Mouse (Mus musculus) cerebellum, postnatal 10 days (tissue): ENCODE results near the gene Mtmr12.
A peak's percentile ranks its signal among the peaks of the same experiment; 100 is the strongest.

Experiments
- DNase-seq, 2 experiments: peaks; one replicate each; pipeline ENCODE4 v3.0.0; 2021; ENCODE audit warnings: mixed read lengths in 2 of 2

Mtmr12 gene

GRCm38 (mm10) chr15:12236961-12237360, 32.1 kb downstream of the Mtmr12 start:
- no peak for DNase-seq

DNA sequence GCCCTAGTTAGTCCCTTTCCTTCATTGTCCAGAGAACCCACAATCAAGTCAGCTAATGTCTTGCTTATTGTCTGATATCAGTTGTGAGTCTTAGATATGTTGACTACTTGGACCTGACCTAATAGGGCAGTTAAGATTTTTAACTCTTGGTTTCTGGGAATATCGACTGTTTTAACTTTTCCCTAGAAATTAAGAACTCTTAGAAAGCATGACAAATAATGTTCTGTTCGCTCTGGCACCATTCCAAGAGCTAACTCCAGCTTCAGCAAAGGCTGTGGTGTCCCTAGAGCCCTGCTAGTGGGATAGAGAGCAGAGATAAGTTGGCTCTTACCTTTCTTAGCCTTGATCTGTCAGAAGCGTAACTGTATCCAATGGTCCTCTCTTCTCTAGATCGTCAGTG, 32.7 kb downstream of the Mtmr12 start:
- no peak for DNase-seq

- no peak for DNase-seq
These were observed 33.5 kb downstream of the Mtmr12 start for GRCm38 (mm10) chr15:12238337-12238736.

DNA sequence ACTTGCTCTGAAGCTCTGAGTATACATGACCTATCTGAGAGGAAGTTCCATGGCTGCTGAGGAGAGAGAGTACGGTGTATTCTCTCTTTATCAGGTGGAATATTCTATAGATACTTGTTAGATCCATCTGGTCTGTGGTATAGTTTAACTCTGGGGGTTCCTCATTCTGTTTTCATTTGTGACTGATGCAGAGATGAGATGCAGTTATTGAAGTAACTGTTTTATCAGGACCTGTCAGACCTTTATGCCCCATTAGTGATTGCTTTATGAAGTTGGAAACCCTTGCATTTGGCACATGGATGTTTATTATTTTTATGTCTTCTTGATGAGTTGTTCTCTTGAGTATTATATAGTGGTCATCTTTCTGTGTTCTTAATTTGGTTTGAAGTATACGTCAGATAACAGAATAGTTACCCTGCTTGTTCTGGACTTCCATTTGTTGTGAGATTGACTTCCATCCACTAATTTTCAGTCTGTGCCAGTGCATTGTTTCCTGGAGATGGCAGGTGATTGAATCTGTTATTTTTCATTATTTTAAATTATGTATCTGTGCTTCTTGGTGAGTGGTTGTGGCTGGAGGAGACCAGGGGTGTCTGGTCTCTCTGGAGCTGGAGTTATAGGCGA, 36.0 kb downstream of the Mtmr12 start:
- no peak for DNase-seq

- DNase-seq, result no peak
These were observed 39.0 kb downstream of the Mtmr12 start for GRCm38 (mm10) chr15:12243792-12244191.

GRCm38 (mm10) chr15:12245580-12246359, 40.9 kb downstream of the Mtmr12 start:
- DNase-seq, result no peak

GRCm38 (mm10) chr15:12246360-12247158, 41.7 kb downstream of the Mtmr12 start:
- DNase-seq, result no peak

DNA sequence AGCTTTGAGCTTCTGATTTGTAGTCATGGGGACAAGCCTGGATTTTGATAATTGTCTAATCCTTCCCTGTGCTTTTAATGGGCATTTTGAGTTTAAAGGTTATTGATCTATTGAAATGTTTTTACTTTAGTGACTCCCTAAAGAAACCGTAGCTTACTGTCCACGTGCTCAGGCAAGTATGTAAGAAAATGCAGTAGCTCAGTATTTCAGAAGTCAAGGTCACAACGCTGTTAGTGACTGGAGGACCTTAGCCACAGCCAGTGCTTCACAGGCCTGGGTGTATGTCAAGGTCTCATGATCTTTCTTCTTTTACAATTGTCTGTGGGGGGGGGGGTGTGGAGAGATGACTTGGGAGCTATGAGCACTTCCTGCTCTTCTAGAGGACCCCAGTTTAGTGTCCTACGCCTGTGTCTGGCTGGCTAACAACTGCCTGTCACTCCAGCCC, 42.4 kb downstream of the Mtmr12 start:
- DNase-seq, result no peak

DNA sequence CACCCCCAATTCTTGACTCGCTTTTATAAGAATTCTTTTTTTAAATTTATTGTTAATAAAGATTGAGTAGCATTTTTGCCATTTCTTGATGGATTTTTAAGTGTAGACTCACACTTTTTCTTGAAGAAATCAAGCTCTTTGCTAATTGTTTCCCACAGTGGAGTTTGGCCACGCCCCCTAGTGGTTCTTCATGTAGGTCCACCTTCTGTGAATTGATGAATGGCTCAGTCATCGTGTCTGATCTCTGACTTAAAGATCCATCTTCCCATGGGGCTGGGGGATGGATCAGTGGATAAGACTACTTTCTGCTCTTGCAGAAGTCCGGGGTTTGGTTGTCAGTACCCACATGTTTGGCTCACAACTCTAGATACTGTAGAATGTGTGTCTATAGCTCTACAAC, 43.5 kb downstream of the Mtmr12 start:
- DNase-seq, result peak; percentile 61 to 72

GRCm38 (mm10) chr15:12250350-12250749, 45.5 kb downstream of the Mtmr12 start:
- no peak for DNase-seq

GRCm38 (mm10) chr15:12251416-12252140, 46.8 kb downstream of the Mtmr12 start:
- no peak for DNase-seq

DNA sequence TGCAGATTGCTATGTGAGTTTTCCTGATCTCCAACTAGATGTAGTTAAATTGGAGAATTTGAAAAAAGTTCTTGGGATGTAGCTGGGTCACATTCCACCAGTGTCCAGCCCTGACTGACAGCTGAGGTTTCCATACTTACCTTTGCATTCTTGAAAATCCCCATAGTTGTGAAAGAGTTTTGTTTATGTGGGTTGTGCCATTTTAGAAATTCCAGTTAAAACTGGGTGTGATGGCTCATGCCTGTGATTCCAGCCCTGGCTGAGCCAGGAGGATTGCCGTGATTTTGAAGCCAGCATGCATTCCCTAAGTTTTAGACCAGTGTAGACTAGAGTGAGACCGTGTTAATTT, 47.3 kb downstream of the Mtmr12 start:
- DNase-seq, result no peak

- DNase-seq, result no peak
These were observed 53.1 kb downstream of the Mtmr12 start for GRCm38 (mm10) chr15:12257730-12258494.

DNA sequence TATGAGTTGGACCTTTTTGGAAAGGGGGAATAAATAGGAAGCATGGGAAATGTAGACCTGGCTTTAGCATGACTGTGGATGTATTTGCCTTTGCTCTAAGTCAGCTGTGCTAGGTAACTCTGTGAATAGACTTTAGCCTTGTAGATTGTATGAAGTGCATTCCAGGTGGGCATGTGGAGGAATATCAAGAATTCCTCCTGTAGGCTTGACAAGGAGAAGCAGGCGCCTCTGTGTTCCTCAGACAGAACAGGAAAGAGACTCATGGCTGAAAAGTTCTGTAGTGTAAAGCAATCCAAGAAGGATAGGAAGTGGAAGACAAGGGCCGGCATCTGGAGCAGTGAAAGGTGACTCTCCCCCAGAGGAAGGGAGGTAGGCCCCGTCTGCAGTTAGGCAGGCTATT, 58.2 kb downstream of the Mtmr12 start:
- DNase-seq, result no peak

GRCm38 (mm10) chr15:12266460-12266859, 61.6 kb downstream of the Mtmr12 start:
- no peak for DNase-seq

DNA sequence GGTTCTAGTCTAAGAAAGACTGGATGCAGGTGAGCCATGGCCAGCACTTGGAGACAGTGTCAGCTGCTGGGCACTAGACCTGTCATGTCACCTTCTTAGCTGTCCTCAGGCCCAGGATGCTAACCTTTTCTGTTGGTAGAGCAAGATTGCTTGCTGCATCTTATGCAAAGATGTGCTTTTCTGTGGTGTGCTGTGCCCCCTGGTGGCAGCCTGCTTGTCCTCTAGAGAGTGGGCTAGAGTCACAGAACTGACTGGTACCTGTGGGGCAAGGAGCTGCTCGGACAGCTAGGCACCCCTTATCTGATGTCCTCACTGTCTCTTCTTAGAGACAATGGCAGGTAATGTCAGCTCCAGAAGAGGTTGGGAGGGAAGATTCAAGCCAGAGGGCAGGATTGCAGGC, 63.2 kb downstream of the Mtmr12 start:
- peak; percentile 84 to 86 for DNase-seq

GRCm38 (mm10) chr15:12271340-12271739, 66.5 kb downstream of the Mtmr12 start:
- no peak for DNase-seq

DNA sequence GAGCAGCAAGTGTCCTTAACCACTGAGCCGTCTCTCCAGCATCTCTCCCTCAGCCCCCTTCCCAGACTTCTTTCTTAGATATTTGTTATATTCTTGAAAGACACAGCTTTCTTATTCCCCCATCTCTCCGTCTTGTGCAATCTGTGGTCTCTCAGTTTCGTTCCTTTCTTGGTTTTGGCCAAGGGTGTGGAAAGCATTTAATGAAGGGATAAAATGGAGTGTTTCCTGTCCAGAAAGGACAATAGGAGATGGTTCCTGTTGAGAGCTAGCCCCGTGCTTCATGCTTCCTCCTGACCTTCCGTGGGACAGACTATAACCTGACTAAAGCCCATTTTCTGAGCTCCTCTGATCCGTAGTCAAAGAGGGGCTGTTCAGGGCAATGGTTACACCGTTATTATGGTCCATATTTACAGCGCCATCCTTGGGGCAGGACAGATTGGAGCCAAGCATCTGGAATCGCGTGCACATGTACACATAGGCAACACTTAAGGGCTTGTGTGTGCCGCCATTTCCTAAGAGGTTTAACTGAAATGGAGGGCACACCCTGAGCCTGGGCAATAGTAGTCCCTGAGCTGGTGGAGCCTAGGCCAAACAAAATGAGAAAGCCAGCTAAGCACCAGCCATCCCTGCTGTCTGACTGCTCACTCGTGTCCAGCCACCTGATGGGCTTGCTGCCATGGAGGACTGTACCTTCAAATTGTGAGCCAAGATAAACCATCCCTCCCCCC, 68.7 kb downstream of the Mtmr12 start:
- peak; percentile 18 to 19 for DNase-seq

- DNase-seq, result no peak
These were observed 69.4 kb downstream of the Mtmr12 start for GRCm38 (mm10) chr15:12274053-12274769.

GRCm38 (mm10) chr15:12275091-12275623, 70.3 kb downstream of the Mtmr12 start:
- DNase-seq, result no peak

- no peak for DNase-seq
These were observed 75.0 kb downstream of the Mtmr12 start for GRCm38 (mm10) chr15:12279816-12280215.
